Mouse (Mus musculus): ENCODE measurements around the gene Rasgrp2. TPM values are rescaled to one million over a fixed set of nuclear protein-coding genes. Genes with fewer than 3 reads are reported as not detected.
A peak's percentile ranks its signal among the peaks of the same experiment; 100 is the strongest.

Gene Rasgrp2
- total RNA-seq, 1 experiment: 81.7 TPM

GRCm38 (mm10) chr19:6452672-6453310, 53.7 kb downstream of the Rasgrp2 start:
- Histone ChIP-seq H3K4me3 (ENCODE audit: insufficient read depth in 1 of 2, low read depth in 1 of 2, low read length in 2 of 2, poor library complexity in 1 of 2, severe bottlenecking in 1 of 2) (no peak overlapping the region), H3K9ac (ENCODE audit: insufficient read depth, low read depth, low read length, poor library complexity, severe bottlenecking) (peak overlapping the region; percentile 45; the same call in 1 of the 2 replicates), H3K4me1 (ENCODE audit: control insufficient read depth in 2 of 2, insufficient read depth in 2 of 2, low read length in 2 of 2, poor library complexity in 1 of 2) (peaks cover 2 to 18% of the 10 kb centered on the region in 2 experiments; a peak in 2 of 4 replicates), H3K9me3 (ENCODE audit: control insufficient read depth, insufficient read depth, low read depth, low read length) (no peaks in the 10 kb centered on the region), H3K27ac (ENCODE audit: insufficient read depth, low read depth, low read length, poor library complexity, severe bottlenecking) (0 out of 2 replicates have a peak overlapping the region, but pooled peaks have one; percentile 7), H3K36me3 (ENCODE audit: control insufficient read depth, insufficient read depth, low read length, poor library complexity, severe bottlenecking) (no peaks in the 10 kb centered on the region)
- in situ Hi-C loops (cut with MboI; ENCODE audit: low sequenced_read_pairs in 2 of 2, unreplicated experiment in 2 of 2): no loop called here
- 0 out of 2 replicates have a peak, but pooled peaks have one; percentile 52 for TF ChIP-seq HCFC1 (IDR thresholded peaks at IDR 0.05; ENCODE audit: borderline replicate concordance, insufficient read depth, low read length)
- TF ChIP-seq ZC3H11A (IDR thresholded peaks at IDR 0.05; ENCODE audit: borderline replicate concordance, low read depth, low read length): no peak
- 0 out of 2 replicates have a peak, but pooled peaks have one; percentile 29 for TF ChIP-seq ZNF384 (IDR thresholded peaks at IDR 0.05; ENCODE audit: low read depth, low read length)
- no peak for TF ChIP-seq CHD2 (IDR thresholded peaks at IDR 0.05; ENCODE audit: low read depth, low read length)
- peak; percentile 51 for DNase-seq (ENCODE audit: low read depth, low spot score)

GRCm38 (mm10) chr19:6453349-6453748, 54.2 kb downstream of the Rasgrp2 start:
- in situ Hi-C loops (cut with MboI; ENCODE audit: low sequenced_read_pairs in 2 of 2, unreplicated experiment in 2 of 2): no loop called here
- TF ChIP-seq ZC3H11A (IDR thresholded peaks at IDR 0.05; ENCODE audit: borderline replicate concordance, low read depth, low read length): no peak
- no peak for TF ChIP-seq MAFK (IDR thresholded peaks at IDR 0.05; ENCODE audit: insufficient read depth, low read depth, low read length)
- no peak for TF ChIP-seq CHD2 (IDR thresholded peaks at IDR 0.05; ENCODE audit: low read depth, low read length)
- TF ChIP-seq ZNF384 (IDR thresholded peaks at IDR 0.05; ENCODE audit: low read depth, low read length): no peak
- no peak for TF ChIP-seq HCFC1 (IDR thresholded peaks at IDR 0.05; ENCODE audit: borderline replicate concordance, insufficient read depth, low read length)
- Histone ChIP-seq H3K27ac (ENCODE audit: insufficient read depth, low read depth, low read length, poor library complexity, severe bottlenecking) (no peak overlapping the region), H3K9me3 (ENCODE audit: control insufficient read depth, insufficient read depth, low read depth, low read length) (no peaks in the 10 kb centered on the region), H3K9ac (ENCODE audit: insufficient read depth, low read depth, low read length, poor library complexity, severe bottlenecking) (no peak overlapping the region), H3K4me1 (ENCODE audit: control insufficient read depth in 2 of 2, insufficient read depth in 2 of 2, low read length in 2 of 2, poor library complexity in 1 of 2) (peaks cover 2 to 16% of the 10 kb centered on the region in 2 experiments; a peak in 2 of 4 replicates), H3K4me3 (ENCODE audit: insufficient read depth in 1 of 2, low read depth in 1 of 2, low read length in 2 of 2, poor library complexity in 1 of 2, severe bottlenecking in 1 of 2) (no peak overlapping the region), H3K36me3 (ENCODE audit: control insufficient read depth, insufficient read depth, low read length, poor library complexity, severe bottlenecking) (no peaks in the 10 kb centered on the region)
- DNase-seq (ENCODE audit: low read depth, low spot score): no peak

DNA sequence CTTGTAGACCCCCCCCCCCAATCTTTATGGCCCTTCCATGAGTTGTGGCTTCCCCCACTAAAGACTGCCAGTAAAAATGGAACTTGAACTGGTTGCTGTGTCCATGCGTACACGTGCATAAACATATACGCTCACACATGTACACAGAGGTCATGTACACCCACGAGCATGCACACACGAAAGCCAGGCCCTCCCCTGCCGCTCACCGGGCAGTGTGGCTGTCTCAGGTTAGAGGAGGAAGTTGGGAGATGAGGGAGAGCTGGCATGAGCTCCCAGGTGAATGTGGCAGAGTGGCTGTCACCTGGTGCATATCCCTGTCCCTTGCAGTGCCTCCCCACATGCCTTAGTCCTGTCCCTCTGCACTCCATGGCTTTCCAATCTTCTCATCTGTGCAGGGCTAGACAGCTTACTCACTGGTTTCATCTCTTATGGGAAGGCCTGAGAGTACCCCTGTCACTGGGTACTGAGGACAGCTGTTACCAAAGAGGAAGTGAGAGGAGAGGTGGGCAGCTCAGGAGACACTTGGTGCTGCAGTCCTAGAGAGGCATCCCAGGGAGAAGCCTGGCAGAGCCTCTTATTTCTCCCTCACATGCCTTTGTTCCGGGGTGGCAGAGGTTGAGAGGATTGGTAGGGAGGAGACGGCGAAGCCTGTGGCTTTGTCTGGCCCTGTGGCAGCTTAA, 55.0 kb downstream of the Rasgrp2 start:
- no peak overlapping the region for H3K4me3 ChIP-seq (ENCODE audit: insufficient read depth in 1 of 2, low read depth in 1 of 2, low read length in 2 of 2, poor library complexity in 1 of 2, severe bottlenecking in 1 of 2)
- no peaks in the 10 kb centered on the region for H3K36me3 ChIP-seq (ENCODE audit: control insufficient read depth, insufficient read depth, low read length, poor library complexity, severe bottlenecking)
- H3K9me3 ChIP-seq (ENCODE audit: control insufficient read depth, insufficient read depth, low read depth, low read length): no peaks in the 10 kb centered on the region
- no peak for DNase-seq (ENCODE audit: low read depth, low spot score)
- in situ Hi-C loops (cut with MboI; ENCODE audit: low sequenced_read_pairs in 2 of 2, unreplicated experiment in 2 of 2): no loop called here
- peaks cover 0 to 13% of the 10 kb centered on the region in 2 experiments; a peak in 2 of 4 replicates for H3K4me1 ChIP-seq (ENCODE audit: control insufficient read depth in 2 of 2, insufficient read depth in 2 of 2, low read length in 2 of 2, poor library complexity in 1 of 2)
- H3K27ac ChIP-seq (ENCODE audit: insufficient read depth, low read depth, low read length, poor library complexity, severe bottlenecking): no peak overlapping the region
- TF ChIP-seq ZNF384 (IDR thresholded peaks at IDR 0.05; ENCODE audit: low read depth, low read length): no peak
- no peak for TF ChIP-seq CHD2 (IDR thresholded peaks at IDR 0.05; ENCODE audit: low read depth, low read length)
- TF ChIP-seq HCFC1 (IDR thresholded peaks at IDR 0.05; ENCODE audit: borderline replicate concordance, insufficient read depth, low read length): no peak
- no peak for TF ChIP-seq ZC3H11A (IDR thresholded peaks at IDR 0.05; ENCODE audit: borderline replicate concordance, low read depth, low read length)
- no peak for TF ChIP-seq MAFK (IDR thresholded peaks at IDR 0.05; ENCODE audit: insufficient read depth, low read depth, low read length)
- no peak overlapping the region for H3K9ac ChIP-seq (ENCODE audit: insufficient read depth, low read depth, low read length, poor library complexity, severe bottlenecking)

DNA sequence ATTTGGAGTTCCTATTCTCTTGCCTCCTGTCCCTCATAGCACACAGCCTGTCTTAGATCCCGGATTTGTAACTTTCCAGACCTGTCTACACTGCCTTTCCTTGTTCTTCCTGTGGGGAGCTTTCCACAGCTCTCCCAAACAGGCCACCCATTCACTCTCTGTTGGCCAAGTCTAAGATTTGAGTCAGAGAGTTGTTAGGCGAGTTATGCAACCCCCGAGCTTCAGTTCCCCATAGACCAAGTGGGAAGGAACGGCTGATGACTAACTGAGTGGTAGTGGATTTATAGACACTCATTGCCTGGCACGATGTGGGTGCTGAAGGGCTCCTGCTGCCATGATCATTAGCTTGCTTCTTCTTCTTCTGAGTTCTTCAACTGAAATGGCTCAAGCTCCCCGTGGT, 60.4 kb downstream of the Rasgrp2 start:
- Histone ChIP-seq H3K9ac (ENCODE audit: insufficient read depth, low read depth, low read length, poor library complexity, severe bottlenecking) (no peak overlapping the region), H3K27ac (ENCODE audit: insufficient read depth, low read depth, low read length, poor library complexity, severe bottlenecking) (no peak overlapping the region), H3K4me3 (ENCODE audit: insufficient read depth in 1 of 2, low read depth in 1 of 2, low read length in 2 of 2, poor library complexity in 1 of 2, severe bottlenecking in 1 of 2) (no peak overlapping the region), H3K9me3 (ENCODE audit: control insufficient read depth, insufficient read depth, low read depth, low read length) (no peaks in the 10 kb centered on the region), H3K4me1 (ENCODE audit: control insufficient read depth in 2 of 2, insufficient read depth in 2 of 2, low read length in 2 of 2, poor library complexity in 1 of 2) (peaks cover 0 to 9% of the 10 kb centered on the region in 2 experiments; a peak in 3 of 4 replicates), H3K36me3 (ENCODE audit: control insufficient read depth, insufficient read depth, low read length, poor library complexity, severe bottlenecking) (no peaks in the 10 kb centered on the region)
- DNase-seq (ENCODE audit: low read depth, low spot score): no peak
- in situ Hi-C loops (cut with MboI; ENCODE audit: low sequenced_read_pairs in 2 of 2, unreplicated experiment in 2 of 2): no loop called here
- TF ChIP-seq ZNF384 (IDR thresholded peaks at IDR 0.05; ENCODE audit: low read depth, low read length) (no peak), HCFC1 (IDR thresholded peaks at IDR 0.05; ENCODE audit: borderline replicate concordance, insufficient read depth, low read length) (no peak), CHD2 (IDR thresholded peaks at IDR 0.05; ENCODE audit: low read depth, low read length) (no peak), ZC3H11A (IDR thresholded peaks at IDR 0.05; ENCODE audit: borderline replicate concordance, low read depth, low read length) (no peak), MAFK (IDR thresholded peaks at IDR 0.05; ENCODE audit: insufficient read depth, low read depth, low read length) (no peak)
